Mouse (Mus musculus): Measurements from ENCODE around the gene Rere.

DNA sequence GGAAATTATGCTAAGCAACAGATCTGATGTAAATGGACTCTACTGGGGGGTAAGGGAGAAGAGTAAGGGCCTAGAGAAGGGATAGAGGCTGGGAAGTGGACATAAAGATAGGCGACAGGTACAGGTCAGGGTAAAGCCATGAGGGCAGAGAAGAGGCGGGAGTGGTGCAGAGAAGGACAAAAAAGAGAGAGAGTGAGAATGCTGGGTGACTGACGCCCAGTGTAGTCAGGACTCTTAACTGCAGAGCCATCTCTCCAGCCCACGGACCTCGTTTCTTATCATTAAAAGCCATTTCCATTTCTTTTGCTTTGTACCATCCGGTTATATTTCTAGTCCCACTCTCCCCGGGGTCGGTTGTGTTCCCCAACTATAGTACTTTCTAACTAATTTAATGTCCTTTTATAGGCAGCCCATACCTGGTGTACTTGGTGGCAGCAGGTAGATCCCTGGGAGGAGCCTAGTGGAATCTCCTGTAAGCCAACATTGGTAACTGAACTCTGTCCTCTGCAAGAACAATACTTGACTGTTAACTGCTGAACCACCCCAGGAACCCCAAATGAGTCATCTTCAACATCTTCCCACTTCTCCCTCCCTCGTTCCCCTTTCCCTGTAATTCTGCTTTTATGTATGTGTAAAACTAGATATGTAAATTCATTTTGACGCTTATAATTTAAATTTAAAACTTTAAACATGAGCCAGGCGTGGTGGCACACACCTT, 223.0 kb downstream of the Rere start:
- TF ChIP-seq CTCF (IDR thresholded peaks at IDR 0.05) (no peak), EP300 (IDR thresholded peaks at IDR 0.05) (no peak)

Measured in lung, postnatal 0 days (tissue).